Mouse (Mus musculus) hindbrain, embryonic 11.5 days (tissue): ENCODE data around the gene Klhl8. TPM values are rescaled to one million over a fixed set of nuclear protein-coding genes. Genes with fewer than 3 reads are reported as not detected.

ENCODE experiments used
- ATAC-seq: fragments of 200-750 bp; cut with Nextera tagmentation; 2 replicates; pipeline ENCODE4 v1.8.0; 2017; ENCODE audit warnings: mild to moderate bottlenecking, moderate TSS enrichment, moderate library complexity; ENCODE audit not compliant: low FRiP score
- DNase-seq: peaks from one replicate; pipeline ENCODE4 v3.0.0-alpha.2; 2015; ENCODE audit warnings: low spot score
- H3K27ac ChIP-seq: fragments of 300-500 bp; sonication (generic); 2 replicates; pipeline ENCODE4 v1.5.1; 2014; ENCODE audit warnings: mild to moderate bottlenecking, low read depth, low read length
- H3K27me3 ChIP-seq: fragments of 300-500 bp; sonication (generic); 2 replicates; pipeline ENCODE4 v1.6.1; 2014; ENCODE audit warnings: mild to moderate bottlenecking, low read length, moderate library complexity, mixed read lengths; ENCODE audit not compliant: control insufficient read depth, insufficient read depth
- H3K36me3 ChIP-seq: fragments of 300-500 bp; sonication (generic); 2 replicates; pipeline ENCODE4 v1.6.1; 2014; ENCODE audit warnings: mild to moderate bottlenecking, low read length, moderate library complexity, mixed read lengths; ENCODE audit not compliant: control insufficient read depth, insufficient read depth
- H3K4me1 ChIP-seq: fragments of 300-500 bp; sonication (generic); replicated peaks from 2 replicates; pipeline ENCODE4 v1.6.1; 2014; ENCODE audit warnings: low read length, mixed read lengths; ENCODE audit not compliant: control insufficient read depth, insufficient read depth
- H3K4me2 ChIP-seq: fragments of 300-500 bp; sonication (generic); replicated peaks from 2 replicates; pipeline ENCODE4 v1.6.1; 2014; ENCODE audit warnings: mild to moderate bottlenecking, low read depth, low read length
- H3K4me3 ChIP-seq: fragments of 300-500 bp; sonication (generic); 2 replicates; pipeline ENCODE4 v1.5.1; 2014; ENCODE audit warnings: low read depth, low read length
- H3K9ac ChIP-seq: fragments of 300-500 bp; sonication (generic); 2 replicates; pipeline ENCODE4 v1.6.1; 2014; ENCODE audit warnings: low read depth, low read length
- H3K9me3 ChIP-seq: fragments of 300-500 bp; sonication (generic); 2 replicates; pipeline ENCODE4 v1.6.1; 2016; ENCODE audit warnings: low read length; ENCODE audit not compliant: control insufficient read depth
- WGBS: fragments of 180-500 bp; shearing (Covaris S2); extraction: QIAGEN DNeasy Blood & Tissue Kit; methylation state at CpG from one replicate; pipeline ENCODE4 v1.1.7; 2014; 5-methylcytosine and 5-hydroxymethylcytosine counted together
- polyA plus RNA-seq: library from polyadenylated mRNA; unstranded; fragments of >200 nt; fragmentation: Nextera tagmentation; extraction: Ambion mirVana; gene quantifications from 2 replicates; pipeline ENCODE4 v1.2.1, GENCODE M21; 2014

Klhl8 gene
- polyA plus RNA-seq, 1 experiment from 2014 or later: 15.6 TPM

GRCm38 (mm10) chr5:103845418-103846153 lies 65.5 kb downstream of the Klhl8 start:
- 66% methylated on average over 19 of the region's 19 CpGs for WGBS
- Histone ChIP-seq H3K9me3 (no peaks in the 10 kb centered on the region), H3K27me3 (no peaks in the 10 kb centered on the region), H3K4me2 (no peak overlapping the region), H3K36me3 (no peaks in the 10 kb centered on the region), H3K9ac (no peak overlapping the region), H3K27ac (no peak overlapping the region), H3K4me3 (no peak overlapping the region), H3K4me1 (no peaks in the 10 kb centered on the region)
- peak; percentile 67 for ATAC-seq
- peak; percentile 39 for DNase-seq

GRCm38 (mm10) chr5:103843938-103844337 lies 67.1 kb downstream of the Klhl8 start:
- ATAC-seq (no peak), DNase-seq (peak; percentile 67)
- no peaks in the 10 kb centered on the region for H3K9me3 ChIP-seq
- no peaks in the 10 kb centered on the region for H3K4me1 ChIP-seq
- no peaks in the 10 kb centered on the region for H3K36me3 ChIP-seq
- no peak overlapping the region for H3K9ac ChIP-seq
- no peak overlapping the region for H3K27ac ChIP-seq
- H3K4me2 ChIP-seq: no peak overlapping the region
- H3K4me3 ChIP-seq: no peak overlapping the region
- H3K27me3 ChIP-seq: no peaks in the 10 kb centered on the region
- 52% methylated on average over 1 of the region's 1 CpGs for WGBS

DNA sequence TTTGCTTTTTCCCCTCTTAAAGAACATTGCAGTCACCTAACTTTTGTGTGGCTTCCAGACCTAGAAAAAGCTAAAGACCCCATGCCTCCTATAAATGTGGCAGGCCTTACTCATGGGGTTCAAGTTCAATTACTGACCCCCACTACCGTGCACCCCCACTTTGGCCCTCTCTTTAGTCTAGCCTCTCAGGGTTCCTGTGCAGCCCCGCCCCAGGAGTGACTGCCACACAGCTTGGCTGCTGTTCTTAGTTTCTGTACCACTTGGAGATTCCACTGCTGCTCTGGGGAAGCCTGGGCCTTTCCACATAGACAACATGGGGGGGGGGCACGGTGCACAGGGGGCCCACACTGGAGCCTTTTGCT lies 71.8 kb downstream of the Klhl8 start:
- no peaks in the 10 kb centered on the region for H3K4me1 ChIP-seq
- WGBS: 95% methylated on average over 3 of the region's 3 CpGs
- H3K4me3 ChIP-seq: no peak overlapping the region
- H3K4me2 ChIP-seq: no peak overlapping the region
- no peaks in the 10 kb centered on the region for H3K9me3 ChIP-seq
- no peaks in the 10 kb centered on the region for H3K27me3 ChIP-seq
- H3K9ac ChIP-seq: no peak overlapping the region
- DNase-seq (no peak), ATAC-seq (no peak)
- H3K36me3 ChIP-seq: no peaks in the 10 kb centered on the region
- no peak overlapping the region for H3K27ac ChIP-seq

GRCm38 (mm10) chr5:103838550-103839264 lies 72.4 kb downstream of the Klhl8 start:
- DNase-seq (no peak), ATAC-seq (no peak)
- no peak overlapping the region for H3K9ac ChIP-seq
- WGBS: 93% methylated on average over 15 of the region's 15 CpGs
- H3K9me3 ChIP-seq: no peaks in the 10 kb centered on the region
- H3K36me3 ChIP-seq: no peaks in the 10 kb centered on the region
- no peak overlapping the region for H3K4me2 ChIP-seq
- H3K27me3 ChIP-seq: no peaks in the 10 kb centered on the region
- no peaks in the 10 kb centered on the region for H3K4me1 ChIP-seq
- no peak overlapping the region for H3K27ac ChIP-seq
- H3K4me3 ChIP-seq: no peak overlapping the region

DNA sequence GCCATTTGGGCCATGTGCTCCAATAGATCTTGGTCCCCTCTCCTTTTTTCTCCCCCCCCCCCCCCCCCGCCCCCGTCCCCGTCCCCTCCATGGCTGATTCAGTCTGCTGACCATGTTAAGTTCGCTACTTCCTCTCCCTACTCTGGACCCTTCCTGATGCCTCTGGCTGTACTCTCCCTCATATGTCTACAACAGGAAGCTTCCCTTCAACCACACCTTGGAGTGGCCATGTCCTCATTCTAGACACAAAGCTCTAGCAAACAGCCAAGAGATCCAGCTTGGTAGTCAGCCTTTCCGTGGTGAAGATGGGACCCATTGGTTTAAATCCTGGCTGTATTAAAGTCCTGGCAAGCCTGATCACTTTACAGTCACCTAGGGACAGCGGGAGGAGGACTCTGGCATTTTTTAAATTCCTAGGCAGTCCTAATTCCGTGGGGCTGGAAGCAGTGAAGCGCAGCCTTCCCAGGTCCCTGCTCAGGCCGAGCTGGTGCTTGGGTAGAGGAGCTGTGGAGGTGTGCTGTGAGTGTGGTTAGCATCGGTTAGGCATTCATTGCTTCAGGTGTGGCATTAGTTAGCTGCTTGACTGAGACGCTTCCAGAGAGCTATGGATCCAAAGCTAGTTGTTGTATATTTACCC lies 74.8 kb downstream of the Klhl8 start:
- H3K9ac ChIP-seq: no peak overlapping the region
- ATAC-seq (no peak), DNase-seq (no peak)
- no peak overlapping the region for H3K27ac ChIP-seq
- H3K4me1 ChIP-seq: no peaks in the 10 kb centered on the region
- H3K4me3 ChIP-seq: no peak overlapping the region
- H3K4me2 ChIP-seq: no peak overlapping the region
- no peaks in the 10 kb centered on the region for H3K27me3 ChIP-seq
- WGBS: 74% methylated on average over 8 of the region's 11 CpGs
- H3K36me3 ChIP-seq: no peaks in the 10 kb centered on the region
- H3K9me3 ChIP-seq: no peaks in the 10 kb centered on the region

- H3K9me3 ChIP-seq: no peaks in the 10 kb centered on the region
- no peak for DNase-seq
- H3K27me3 ChIP-seq: no peaks in the 10 kb centered on the region
- H3K4me1 ChIP-seq: no peaks in the 10 kb centered on the region
- no peak for ATAC-seq
- H3K36me3 ChIP-seq: no peaks in the 10 kb centered on the region
- H3K27ac ChIP-seq: no peak overlapping the region
- no peak overlapping the region for H3K4me2 ChIP-seq
- 90% methylated on average over 15 of the region's 15 CpGs for WGBS
- no peak overlapping the region for H3K9ac ChIP-seq
- no peak overlapping the region for H3K4me3 ChIP-seq
Measured at GRCm38 (mm10) chr5:103835471-103836147, 75.5 kb downstream of the Klhl8 start.

DNA sequence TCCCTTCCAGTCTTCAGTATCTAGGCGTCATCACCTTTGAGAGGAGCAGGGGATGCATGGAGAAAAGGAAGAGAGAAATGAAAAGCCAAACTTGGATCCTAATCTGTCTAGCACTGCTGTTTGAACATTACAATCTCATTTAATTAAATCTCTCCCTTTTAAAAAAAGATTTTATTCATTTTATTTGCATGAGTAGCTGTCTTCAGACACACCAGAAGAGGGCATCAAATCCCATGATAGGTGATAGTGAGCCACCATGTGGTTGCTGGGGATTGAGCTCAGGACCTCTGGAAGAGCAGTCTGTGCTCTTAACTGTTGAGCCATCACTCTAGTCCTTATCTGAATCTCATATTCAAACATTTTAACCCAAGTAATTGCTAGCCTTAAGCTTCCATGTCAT lies 80.2 kb downstream of the Klhl8 start:
- Histone ChIP-seq H3K9me3 (no peaks in the 10 kb centered on the region), H3K27ac (no peak overlapping the region), H3K36me3 (no peaks in the 10 kb centered on the region), H3K4me2 (no peak overlapping the region), H3K27me3 (no peaks in the 10 kb centered on the region), H3K9ac (no peak overlapping the region), H3K4me1 (no peaks in the 10 kb centered on the region), H3K4me3 (no peak overlapping the region)
- ATAC-seq (no peak), DNase-seq (no peak)
- WGBS: 100% methylated on average over 1 of the region's 1 CpGs

DNA sequence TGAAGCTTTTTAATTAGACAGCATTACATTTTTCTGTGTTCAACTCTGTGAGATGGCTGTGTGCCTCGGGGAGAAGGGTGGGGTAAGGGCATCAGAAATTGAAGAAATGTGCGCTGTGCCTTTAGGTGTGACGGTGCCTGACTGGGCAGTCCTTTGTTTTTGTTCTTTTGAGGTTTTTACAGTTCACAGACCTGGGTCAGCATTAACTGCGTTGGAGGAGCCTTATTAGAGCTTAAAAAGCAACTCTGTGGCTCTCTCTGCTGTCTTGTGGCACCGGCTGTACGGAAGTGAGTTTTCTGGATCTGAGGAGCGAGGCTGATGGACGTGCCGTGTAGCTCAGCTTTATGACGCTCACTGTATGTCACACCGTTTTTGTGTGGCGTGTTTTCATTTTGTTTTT lies 81.9 kb downstream of the Klhl8 start:
- H3K27ac ChIP-seq: no peak overlapping the region
- no peak for DNase-seq
- ATAC-seq: no peak
- H3K4me3 ChIP-seq: no peak overlapping the region
- no peak overlapping the region for H3K9ac ChIP-seq
- 76% methylated on average over 12 of the region's 12 CpGs for WGBS
- no peaks in the 10 kb centered on the region for H3K4me1 ChIP-seq
- H3K27me3 ChIP-seq: no peaks in the 10 kb centered on the region
- no peaks in the 10 kb centered on the region for H3K36me3 ChIP-seq
- no peaks in the 10 kb centered on the region for H3K9me3 ChIP-seq
- no peak overlapping the region for H3K4me2 ChIP-seq
